Mouse (Mus musculus): ENCODE results near the gene Gtf3c1. TPM values are rescaled to one million over a fixed set of nuclear protein-coding genes. Genes with fewer than 3 reads are reported as not detected.
A peak's percentile ranks its signal among the peaks of the same experiment; 100 is the strongest.

The Gtf3c1 gene
- polyA plus RNA-seq, 1 experiment from 2014 or later, result 15.8 TPM

DNA sequence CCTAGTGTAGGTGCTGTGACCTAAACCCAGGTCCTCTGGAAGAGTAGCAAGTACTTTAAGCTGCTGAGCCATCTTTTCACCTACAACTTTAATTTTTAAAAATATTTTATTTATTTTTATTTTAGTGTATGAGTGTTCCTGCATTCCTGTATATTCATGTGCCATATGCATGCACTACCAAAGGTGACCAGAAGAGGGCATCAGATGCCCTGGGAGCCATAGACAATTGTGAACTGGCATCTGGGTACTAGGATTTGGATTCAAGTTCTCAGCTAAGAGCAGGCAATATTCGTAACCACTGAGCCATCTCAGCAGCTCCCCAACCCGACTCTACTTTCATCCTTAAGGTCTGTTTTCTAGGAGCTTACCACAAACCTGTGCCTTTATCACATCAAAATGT is 32.7 kb downstream of the Gtf3c1 start:
- Histone ChIP-seq H3K27ac (ENCODE audit: low read length) (no peak overlapping the region), H3K4me2 (ENCODE audit: low read depth, low read length) (no peak overlapping the region), H3K36me3 (ENCODE audit: control insufficient read depth, insufficient read depth, low read length) (peaks cover 40% of the 10 kb centered on the region), H3K27me3 (replicated peaks; ENCODE audit: control insufficient read depth, insufficient read depth, low read length) (no peaks in the 10 kb centered on the region), H3K9ac (ENCODE audit: low read depth, low read length) (no peak overlapping the region), H3K4me1 (ENCODE audit: control insufficient read depth, insufficient read depth, low read length) (no peaks in the 10 kb centered on the region), H3K9me3 (ENCODE audit: control insufficient read depth, low read length) (no peaks in the 10 kb centered on the region), H3K4me3 (ENCODE audit: low read length) (no peak overlapping the region)
- WGBS, result 93% methylated on average over 2 of the region's 2 CpGs
- no peak for ATAC-seq

DNA sequence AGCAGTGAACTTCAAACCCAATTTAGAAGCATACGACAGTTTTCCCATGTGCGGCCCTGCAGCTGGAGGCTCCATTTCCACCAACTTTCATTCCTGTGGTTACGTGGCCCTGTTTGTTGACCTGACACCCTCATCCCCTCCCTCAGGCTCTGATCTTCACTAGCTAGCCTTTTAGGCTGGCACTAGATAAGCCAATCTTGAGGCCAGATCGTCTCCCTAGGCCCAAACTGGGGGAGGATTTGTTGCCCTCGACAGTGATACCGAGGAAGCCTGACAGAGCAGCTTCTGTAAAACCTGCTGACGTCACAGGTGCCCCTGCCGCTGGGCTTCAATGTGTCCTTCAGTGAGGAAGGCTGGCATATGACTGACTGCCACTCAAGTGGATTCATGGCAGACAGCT is 36.2 kb downstream of the Gtf3c1 start:
- Histone ChIP-seq H3K9ac (ENCODE audit: low read depth, low read length) (no peak overlapping the region), H3K4me3 (ENCODE audit: low read length) (no peak overlapping the region), H3K27ac (ENCODE audit: low read length) (no peak overlapping the region), H3K4me2 (ENCODE audit: low read depth, low read length) (no peak overlapping the region), H3K36me3 (ENCODE audit: control insufficient read depth, insufficient read depth, low read length) (peaks cover 44% of the 10 kb centered on the region), H3K4me1 (ENCODE audit: control insufficient read depth, insufficient read depth, low read length) (no peaks in the 10 kb centered on the region), H3K9me3 (ENCODE audit: control insufficient read depth, low read length) (no peaks in the 10 kb centered on the region), H3K27me3 (replicated peaks; ENCODE audit: control insufficient read depth, insufficient read depth, low read length) (no peaks in the 10 kb centered on the region)
- WGBS, result 89% methylated on average over 8 of the region's 8 CpGs
- no peak for ATAC-seq

DNA sequence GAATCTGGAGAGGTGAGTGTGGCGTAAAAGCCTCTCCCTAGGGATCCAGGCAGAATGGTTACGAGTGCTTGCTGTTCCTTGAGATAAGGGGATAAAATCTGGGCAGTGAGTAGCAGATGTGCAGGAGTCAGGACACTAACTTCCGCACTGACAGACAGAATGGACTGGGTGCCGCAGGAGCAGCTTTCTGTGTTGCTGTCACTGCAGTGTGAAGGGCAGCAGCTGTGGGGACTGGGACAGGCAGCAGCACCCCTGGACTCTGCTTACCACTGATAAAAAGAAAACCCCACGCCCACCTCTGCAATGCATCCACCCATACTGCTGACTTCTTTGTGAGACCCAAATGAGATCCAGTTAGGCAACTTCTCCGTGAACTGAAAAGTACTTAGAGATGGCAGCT is 36.7 kb downstream of the Gtf3c1 start:
- Histone ChIP-seq H3K27me3 (replicated peaks; ENCODE audit: control insufficient read depth, insufficient read depth, low read length) (no peaks in the 10 kb centered on the region), H3K36me3 (ENCODE audit: control insufficient read depth, insufficient read depth, low read length) (peaks cover 44% of the 10 kb centered on the region), H3K4me1 (ENCODE audit: control insufficient read depth, insufficient read depth, low read length) (no peaks in the 10 kb centered on the region), H3K9me3 (ENCODE audit: control insufficient read depth, low read length) (no peaks in the 10 kb centered on the region), H3K9ac (ENCODE audit: low read depth, low read length) (no peak overlapping the region), H3K4me2 (ENCODE audit: low read depth, low read length) (no peak overlapping the region), H3K4me3 (ENCODE audit: low read length) (no peak overlapping the region), H3K27ac (ENCODE audit: low read length) (no peak overlapping the region)
- no peak for ATAC-seq
- WGBS, result 90% methylated on average over 6 of the region's 6 CpGs

DNA sequence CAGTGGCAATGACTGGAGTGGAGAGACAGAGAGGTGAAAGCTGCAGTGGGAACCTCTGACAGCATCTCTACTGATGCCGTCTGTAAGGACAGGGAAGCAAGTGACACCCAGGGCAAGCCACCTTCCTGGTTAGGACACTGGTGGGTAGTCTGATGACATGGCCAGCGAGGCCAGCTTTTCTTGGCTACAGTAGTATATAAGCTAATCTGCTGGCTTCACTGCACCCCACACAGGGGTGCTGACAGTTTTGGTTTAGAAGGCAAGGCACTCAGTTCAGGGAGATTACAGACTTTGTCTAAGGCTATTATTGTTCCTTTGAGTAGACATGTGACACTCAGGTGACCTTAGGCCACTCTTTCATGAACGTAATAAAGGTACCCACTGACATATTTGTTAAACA is 43.9 kb downstream of the Gtf3c1 start:
- H3K36me3 ChIP-seq (ENCODE audit: control insufficient read depth, insufficient read depth, low read length), result peaks cover 37% of the 10 kb centered on the region
- H3K9me3 ChIP-seq (ENCODE audit: control insufficient read depth, low read length), result no peaks in the 10 kb centered on the region
- H3K9ac ChIP-seq (ENCODE audit: low read depth, low read length), result no peak overlapping the region
- 81% methylated on average over 3 of the region's 3 CpGs for WGBS
- H3K4me3 ChIP-seq (ENCODE audit: low read length), result no peak overlapping the region
- ATAC-seq, result no peak
- no peak overlapping the region for H3K27ac ChIP-seq (ENCODE audit: low read length)
- no peaks in the 10 kb centered on the region for H3K4me1 ChIP-seq (ENCODE audit: control insufficient read depth, insufficient read depth, low read length)
- no peak overlapping the region for H3K4me2 ChIP-seq (ENCODE audit: low read depth, low read length)
- H3K27me3 ChIP-seq (replicated peaks; ENCODE audit: control insufficient read depth, insufficient read depth, low read length), result no peaks in the 10 kb centered on the region

DNA sequence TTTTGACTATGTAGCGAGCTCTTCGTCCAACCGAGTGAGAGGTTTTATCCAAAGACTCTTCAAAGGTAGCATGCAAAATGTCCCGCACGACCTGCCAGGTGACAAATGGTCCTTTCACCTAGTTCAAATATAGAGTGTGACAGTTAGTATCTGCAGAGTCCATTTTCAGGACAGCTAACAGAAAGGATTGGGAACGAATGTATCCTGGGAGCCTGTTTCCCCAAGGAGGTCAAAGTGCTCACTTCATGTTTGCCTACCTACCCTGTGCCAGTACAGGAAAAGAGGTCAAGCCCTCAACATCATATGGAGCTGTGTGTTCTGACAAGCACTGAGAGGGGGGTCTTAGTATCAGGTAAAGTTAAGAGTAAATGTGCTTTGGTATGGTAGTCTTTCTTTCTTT is 50.1 kb downstream of the Gtf3c1 start:
- 94% methylated on average over 6 of the region's 6 CpGs for WGBS
- H3K4me2 ChIP-seq (ENCODE audit: low read depth, low read length), result no peak overlapping the region
- H3K4me3 ChIP-seq (ENCODE audit: low read length), result no peak overlapping the region
- no peak overlapping the region for H3K9ac ChIP-seq (ENCODE audit: low read depth, low read length)
- ATAC-seq, result no peak
- no peaks in the 10 kb centered on the region for H3K9me3 ChIP-seq (ENCODE audit: control insufficient read depth, low read length)
- no peaks in the 10 kb centered on the region for H3K4me1 ChIP-seq (ENCODE audit: control insufficient read depth, insufficient read depth, low read length)
- H3K27me3 ChIP-seq (replicated peaks; ENCODE audit: control insufficient read depth, insufficient read depth, low read length), result no peaks in the 10 kb centered on the region
- peaks cover 33% of the 10 kb centered on the region for H3K36me3 ChIP-seq (ENCODE audit: control insufficient read depth, insufficient read depth, low read length)
- H3K27ac ChIP-seq (ENCODE audit: low read length), result no peak overlapping the region

DNA sequence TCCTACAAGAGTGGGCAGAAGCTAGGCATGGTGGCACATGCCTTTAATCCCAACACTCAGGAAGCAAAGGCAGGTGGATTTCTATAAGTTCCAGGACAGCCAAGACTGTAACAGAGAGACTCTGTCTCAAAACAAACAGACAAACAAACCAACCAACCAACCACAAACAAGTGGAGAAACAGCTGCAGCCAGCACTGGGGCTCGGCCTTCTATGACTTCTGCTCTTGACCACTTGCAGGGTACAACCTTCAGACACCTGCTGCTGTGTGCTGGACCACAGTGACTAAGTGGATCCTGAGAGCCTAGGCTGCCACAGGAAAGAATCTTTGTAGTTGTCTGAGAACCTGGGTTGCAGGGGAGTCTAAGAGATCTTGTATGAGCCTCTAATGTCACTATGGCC is 58.6 kb downstream of the Gtf3c1 start:
- Histone ChIP-seq H3K27ac (ENCODE audit: low read length) (no peak overlapping the region), H3K27me3 (replicated peaks; ENCODE audit: control insufficient read depth, insufficient read depth, low read length) (no peaks in the 10 kb centered on the region), H3K36me3 (ENCODE audit: control insufficient read depth, insufficient read depth, low read length) (peaks cover 49% of the 10 kb centered on the region), H3K4me3 (ENCODE audit: low read length) (no peak overlapping the region), H3K4me1 (ENCODE audit: control insufficient read depth, insufficient read depth, low read length) (no peaks in the 10 kb centered on the region), H3K9me3 (ENCODE audit: control insufficient read depth, low read length) (no peaks in the 10 kb centered on the region), H3K9ac (ENCODE audit: low read depth, low read length) (no peak overlapping the region), H3K4me2 (ENCODE audit: low read depth, low read length) (no peak overlapping the region)
- WGBS, result 92% methylated on average over 1 of the region's 1 CpGs
- ATAC-seq, result no peak

DNA sequence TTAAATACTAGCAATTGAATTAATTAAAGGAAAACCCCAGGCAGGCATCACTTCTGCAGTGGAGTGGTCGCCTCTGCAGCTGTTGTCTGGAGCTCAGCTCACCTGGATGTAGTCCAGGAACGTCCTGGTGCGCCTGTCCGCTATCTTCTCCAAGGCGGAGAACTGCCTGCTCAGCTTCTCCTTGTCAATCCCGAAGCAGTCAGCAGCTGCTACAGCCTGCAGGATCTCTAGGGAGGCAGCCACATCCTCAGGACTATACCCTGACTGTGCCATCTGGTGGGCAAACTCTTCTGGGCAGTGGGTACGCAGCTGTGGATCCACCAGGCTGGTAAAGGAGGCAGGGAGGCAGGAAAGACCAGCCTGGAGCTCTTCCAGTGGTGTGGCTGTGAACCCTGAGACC is 62.2 kb downstream of the Gtf3c1 start:
- Histone ChIP-seq H3K9me3 (ENCODE audit: control insufficient read depth, low read length) (no peaks in the 10 kb centered on the region), H3K36me3 (ENCODE audit: control insufficient read depth, insufficient read depth, low read length) (peaks cover 55% of the 10 kb centered on the region), H3K9ac (ENCODE audit: low read depth, low read length) (no peak overlapping the region), H3K4me2 (ENCODE audit: low read depth, low read length) (no peak overlapping the region), H3K4me3 (ENCODE audit: low read length) (no peak overlapping the region), H3K27ac (ENCODE audit: low read length) (no peak overlapping the region), H3K4me1 (ENCODE audit: control insufficient read depth, insufficient read depth, low read length) (no peaks in the 10 kb centered on the region), H3K27me3 (replicated peaks; ENCODE audit: control insufficient read depth, insufficient read depth, low read length) (no peaks in the 10 kb centered on the region)
- 86% methylated on average over 7 of the region's 7 CpGs for WGBS
- ATAC-seq, result no peak

DNA sequence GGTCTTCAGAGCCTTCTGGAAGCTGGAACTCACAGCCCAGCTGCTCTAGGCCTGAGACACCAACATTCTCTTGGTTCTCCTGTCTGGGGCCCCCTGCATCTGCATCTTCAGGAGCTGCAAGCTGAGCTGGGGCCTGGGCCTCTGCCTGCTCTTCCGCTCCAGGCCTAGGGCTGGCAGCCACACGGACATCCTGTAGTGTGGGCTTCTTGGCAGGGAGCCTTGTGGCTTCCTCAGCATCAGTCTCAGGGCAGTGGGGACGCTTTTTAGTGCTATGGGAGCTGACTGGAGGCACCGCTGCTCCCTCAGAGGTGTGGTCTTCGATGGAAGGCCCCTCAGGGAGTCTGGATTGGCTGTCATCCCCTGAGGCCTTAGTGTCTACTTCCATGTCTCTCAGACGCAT is 63.7 kb downstream of the Gtf3c1 start:
- H3K36me3 ChIP-seq (ENCODE audit: control insufficient read depth, insufficient read depth, low read length), result peaks cover 50% of the 10 kb centered on the region
- 78% methylated on average over 6 of the region's 6 CpGs for WGBS
- no peak for ATAC-seq

DNA sequence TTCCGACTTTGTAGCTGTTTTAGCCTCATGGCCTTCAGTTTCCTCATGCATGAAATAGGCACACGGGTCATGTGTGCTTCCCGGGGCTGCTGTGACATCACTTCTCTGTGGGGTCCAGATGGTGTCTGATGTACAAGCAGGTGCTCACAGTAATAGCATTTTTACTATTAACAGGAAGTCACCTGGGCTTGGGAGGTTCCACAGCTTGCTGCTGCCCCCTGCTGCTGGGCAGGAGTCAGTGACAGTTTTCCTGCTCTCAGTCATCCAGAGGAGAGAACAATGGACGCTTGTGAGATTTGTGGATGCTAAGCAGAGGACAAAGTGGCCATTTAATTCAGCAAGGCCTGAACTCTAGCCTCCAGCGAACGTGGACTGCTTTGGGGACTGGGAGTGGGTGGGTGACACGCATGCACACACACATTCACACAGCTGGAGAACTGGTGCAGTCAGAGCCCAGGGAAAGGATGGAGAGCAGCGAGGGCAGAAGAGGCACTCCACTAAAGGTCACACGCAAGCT is 68.7 kb downstream of the Gtf3c1 start:
- Histone ChIP-seq H3K4me2 (ENCODE audit: low read depth, low read length) (no peak overlapping the region), H3K4me1 (ENCODE audit: control insufficient read depth, insufficient read depth, low read length) (no peaks in the 10 kb centered on the region; the same call in 1 of the 2 replicates), H3K27me3 (replicated peaks; ENCODE audit: control insufficient read depth, insufficient read depth, low read length) (no peaks in the 10 kb centered on the region), H3K27ac (ENCODE audit: low read length) (no peak overlapping the region), H3K36me3 (ENCODE audit: control insufficient read depth, insufficient read depth, low read length) (peaks cover 17% of the 10 kb centered on the region; the same call in 1 of the 2 replicates), H3K9me3 (ENCODE audit: control insufficient read depth, low read length) (no peaks in the 10 kb centered on the region), H3K4me3 (ENCODE audit: low read length) (no peak overlapping the region), H3K9ac (ENCODE audit: low read depth, low read length) (no peak overlapping the region)
- peak; percentile 40 for ATAC-seq
- WGBS, result 45% methylated on average over 9 of the region's 9 CpGs

More for the DNA sequence above, 63.7 kb downstream of the Gtf3c1 start:
- Histone ChIP-seq H3K4me3 (ENCODE audit: low read length) (no peak overlapping the region), H3K9me3 (ENCODE audit: control insufficient read depth, low read length) (no peaks in the 10 kb centered on the region), H3K4me1 (ENCODE audit: control insufficient read depth, insufficient read depth, low read length) (no peaks in the 10 kb centered on the region), H3K27me3 (replicated peaks; ENCODE audit: control insufficient read depth, insufficient read depth, low read length) (no peaks in the 10 kb centered on the region), H3K4me2 (ENCODE audit: low read depth, low read length) (no peak overlapping the region), H3K27ac (ENCODE audit: low read length) (no peak overlapping the region), H3K9ac (ENCODE audit: low read depth, low read length) (no peak overlapping the region)

DNA sequence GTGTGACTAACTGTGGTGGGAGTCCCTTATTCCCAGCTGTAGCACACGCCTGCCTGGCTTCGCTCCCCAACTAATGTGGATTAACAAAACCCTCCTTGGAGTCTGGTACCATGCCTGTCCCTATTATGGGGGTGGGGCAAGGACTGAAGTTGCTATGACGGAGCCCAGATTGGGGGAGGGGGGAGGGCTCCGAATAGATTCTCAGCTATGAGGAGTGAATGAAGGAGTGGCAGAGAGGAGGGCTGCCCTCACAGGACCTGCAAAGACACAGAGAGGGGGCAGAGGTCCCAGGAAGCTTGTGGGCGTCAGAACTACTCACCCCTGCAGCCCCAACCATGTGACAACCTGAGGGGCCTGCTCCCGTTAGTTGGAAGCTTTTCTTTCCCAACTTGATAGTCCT is 69.2 kb downstream of the Gtf3c1 start:
- 82% methylated on average over 6 of the region's 6 CpGs for WGBS
- Histone ChIP-seq H3K27me3 (replicated peaks; ENCODE audit: control insufficient read depth, insufficient read depth, low read length) (no peaks in the 10 kb centered on the region), H3K27ac (ENCODE audit: low read length) (no peak overlapping the region), H3K4me3 (ENCODE audit: low read length) (no peak overlapping the region), H3K36me3 (ENCODE audit: control insufficient read depth, insufficient read depth, low read length) (peaks cover 11% of the 10 kb centered on the region; the same call in 1 of the 2 replicates), H3K4me1 (ENCODE audit: control insufficient read depth, insufficient read depth, low read length) (no peaks in the 10 kb centered on the region; the same call in 1 of the 2 replicates), H3K9me3 (ENCODE audit: control insufficient read depth, low read length) (no peaks in the 10 kb centered on the region), H3K9ac (ENCODE audit: low read depth, low read length) (no peak overlapping the region), H3K4me2 (ENCODE audit: low read depth, low read length) (no peak overlapping the region)
- no peak for ATAC-seq
